Mouse (Mus musculus) megakaryocyte, embryonic 14.5 days (primary cell): ENCODE results near the gene Gm26938. TPM values are rescaled to one million over a fixed set of nuclear protein-coding genes. Genes with fewer than 3 reads are reported as not detected.

Experiments used
- H3K27me3 ChIP-seq: replicated peaks from 2 replicates; pipeline ENCODE3; 2012; ENCODE audit warnings: inconsistent platforms
- H3K36me3 ChIP-seq: replicated peaks from 2 replicates; pipeline ENCODE3; 2012; ENCODE audit warnings: low read length, inconsistent platforms, mixed read lengths
- H3K4me1 ChIP-seq: 2 replicates; pipeline ENCODE4 v1.6.1; 2012; ENCODE audit warnings: inconsistent platforms
- H3K4me3 ChIP-seq: replicated peaks from 2 replicates; pipeline ENCODE3; 2012; ENCODE audit warnings: moderate library complexity, mild to moderate bottlenecking, inconsistent platforms
- H3K9me3 ChIP-seq: 2 replicates; pipeline ENCODE4 v1.6.1; 2012; ENCODE audit warnings: inconsistent platforms
- FLI1 ChIP-seq: IDR thresholded peaks from 2 replicates; pipeline ENCODE4 v1.6.1; 2012; ENCODE audit warnings: low read length, inconsistent platforms, mixed read lengths
- GATA1 ChIP-seq: IDR thresholded peaks from 3 replicates; pipeline ENCODE4 v1.6.1; 2012; ENCODE audit warnings: mixed read lengths, low read length, inconsistent platforms, borderline replicate concordance
- polyA plus RNA-seq: library from polyadenylated mRNA; stranded (reverse); fragments of >175 nt; gene quantifications from 2 replicates; pipeline ENCODE4 v1.2.3, GENCODE M21; 2012; ENCODE audit warnings: low replicate concordance; ENCODE audit not compliant: insufficient read depth

The Gm26938 gene
- polyA plus RNA-seq, 1 experiment = not detected

DNA sequence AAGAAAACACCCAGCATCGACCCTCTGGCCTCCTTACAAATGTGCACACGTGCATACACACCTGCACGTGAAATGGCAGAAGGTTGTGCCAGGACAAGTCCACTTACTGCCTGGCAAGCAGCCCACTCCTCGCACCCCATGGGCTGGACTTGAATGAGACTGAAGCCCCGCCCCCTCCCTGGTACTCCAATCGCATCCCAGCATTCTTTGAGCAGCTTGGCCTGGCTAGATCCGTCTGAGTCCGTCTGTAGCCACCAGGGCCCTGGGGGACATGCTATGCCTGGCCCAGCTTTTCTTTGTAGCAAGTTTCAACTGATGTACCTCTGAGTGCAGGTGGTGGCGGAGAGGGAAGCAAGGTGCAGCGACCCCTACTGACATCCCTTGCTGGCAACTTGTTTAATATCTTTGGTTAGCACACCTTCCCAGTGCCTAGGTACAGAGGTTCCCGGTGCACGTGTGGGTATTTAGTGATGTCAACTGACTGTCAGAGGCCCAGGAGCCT lies 22.6 kb downstream of the Gm26938 start:
- peaks cover 96% of the 10 kb centered on the region for H3K4me1 ChIP-seq
- no peaks in the 10 kb centered on the region for H3K9me3 ChIP-seq
- TF ChIP-seq GATA1 = no peak
- no peak for TF ChIP-seq FLI1
- H3K36me3 ChIP-seq = peaks cover 79% of the 10 kb centered on the region
- peak overlapping the region; percentile 83 for H3K4me3 ChIP-seq
- no peaks in the 10 kb centered on the region for H3K27me3 ChIP-seq

- TF ChIP-seq GATA1 (no peak), FLI1 (no peak)
- no peaks in the 10 kb centered on the region for H3K9me3 ChIP-seq
- no peaks in the 10 kb centered on the region for H3K27me3 ChIP-seq
- H3K4me3 ChIP-seq = no peak overlapping the region
- peaks cover 96% of the 10 kb centered on the region for H3K4me1 ChIP-seq
- peaks cover 80% of the 10 kb centered on the region for H3K36me3 ChIP-seq
Observed at GRCm38 (mm10) chr5:139803165-139803564, 23.0 kb downstream of the Gm26938 start.

DNA sequence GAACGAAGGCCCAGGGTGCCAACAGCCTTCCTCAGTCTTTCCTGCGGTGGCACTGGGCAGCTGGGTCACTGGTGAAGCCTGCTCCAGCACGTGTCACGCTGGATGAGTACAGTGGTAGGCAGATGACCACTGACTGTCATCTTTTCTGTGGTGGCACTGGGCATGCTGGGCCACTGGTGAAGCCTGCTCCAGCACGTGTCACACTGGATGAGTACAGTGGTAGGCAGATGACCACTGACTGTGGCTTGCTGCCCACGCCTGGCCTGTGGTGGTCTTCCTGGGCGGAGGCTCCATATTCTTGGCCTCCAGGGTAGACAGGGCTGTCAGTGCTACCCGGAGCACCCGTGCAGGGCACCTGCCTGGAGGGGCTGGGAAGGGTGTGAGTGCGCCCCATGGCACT lies 24.3 kb downstream of the Gm26938 start:
- Histone ChIP-seq H3K4me1 (peaks cover 100% of the 10 kb centered on the region), H3K4me3 (peak overlapping the region; percentile 60), H3K36me3 (peaks cover 85% of the 10 kb centered on the region), H3K9me3 (no peaks in the 10 kb centered on the region), H3K27me3 (no peaks in the 10 kb centered on the region)
- no peak for TF ChIP-seq GATA1

GRCm38 (mm10) chr5:139801231-139801630 lies 25.0 kb downstream of the Gm26938 start:
- peaks cover 100% of the 10 kb centered on the region for H3K4me1 ChIP-seq
- H3K9me3 ChIP-seq = no peaks in the 10 kb centered on the region
- H3K36me3 ChIP-seq = peaks cover 85% of the 10 kb centered on the region
- H3K4me3 ChIP-seq = peak overlapping the region; percentile 50
- no peaks in the 10 kb centered on the region for H3K27me3 ChIP-seq
- TF ChIP-seq FLI1 (no peak), GATA1 (no peak)

DNA sequence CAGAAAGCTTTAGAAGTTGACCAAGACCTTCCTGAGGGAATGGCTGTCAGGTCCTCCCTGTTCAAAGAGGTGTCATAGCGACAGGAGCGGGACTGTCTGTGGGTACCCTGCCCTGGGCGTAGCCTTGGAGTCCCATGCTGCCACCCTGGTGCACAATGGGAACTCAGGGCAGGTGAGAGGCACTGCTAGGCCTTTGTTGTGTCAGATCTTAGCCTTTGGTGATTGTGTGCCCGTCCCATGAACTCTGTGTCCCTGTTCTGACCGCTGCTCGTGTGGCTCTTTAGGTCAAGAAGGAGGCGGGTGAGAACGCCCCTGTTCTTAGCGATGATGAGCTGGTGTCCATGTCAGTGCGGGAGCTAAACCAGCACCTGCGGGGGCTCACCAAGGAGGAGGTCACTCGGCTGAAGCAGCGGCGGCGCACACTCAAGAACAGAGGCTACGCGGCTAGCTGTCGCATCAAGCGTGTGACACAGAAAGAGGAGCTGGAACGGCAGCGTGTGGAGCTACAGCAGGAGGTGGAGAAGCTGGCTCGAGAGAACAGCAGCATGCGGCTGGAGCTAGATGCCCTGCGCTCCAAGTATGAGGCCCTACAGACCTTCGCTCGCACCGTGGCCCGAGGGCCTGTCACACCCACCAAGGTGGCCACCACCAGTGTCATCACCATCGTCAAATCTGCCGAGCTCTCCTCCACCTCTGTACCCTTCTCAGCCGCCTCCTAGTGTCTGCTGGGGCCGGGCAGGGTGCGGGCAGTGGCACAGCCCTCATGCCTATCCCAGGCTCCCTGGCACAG lies 26.2 kb downstream of the Gm26938 start:
- no peak for TF ChIP-seq GATA1
- TF ChIP-seq FLI1 = no peak
- Histone ChIP-seq H3K4me1 (peaks cover 100% of the 10 kb centered on the region), H3K36me3 (peaks cover 85% of the 10 kb centered on the region)

GRCm38 (mm10) chr5:139799041-139799440 lies 27.2 kb downstream of the Gm26938 start:
- Histone ChIP-seq H3K36me3 (peaks cover 91% of the 10 kb centered on the region), H3K27me3 (no peaks in the 10 kb centered on the region), H3K4me1 (peaks cover 100% of the 10 kb centered on the region), H3K4me3 (no peak overlapping the region), H3K9me3 (no peaks in the 10 kb centered on the region)
- TF ChIP-seq FLI1 = no peak
- no peak for TF ChIP-seq GATA1

More for the DNA sequence above, 26.2 kb downstream of the Gm26938 start:
- Histone ChIP-seq H3K4me3 (peak overlapping the region; percentile 44), H3K27me3 (no peaks in the 10 kb centered on the region), H3K9me3 (no peaks in the 10 kb centered on the region)

GRCm38 (mm10) chr5:139798168-139798900 lies 27.9 kb downstream of the Gm26938 start:
- no peak for TF ChIP-seq FLI1
- TF ChIP-seq GATA1 = no peak
- peak overlapping the region; percentile 26 for H3K4me3 ChIP-seq
- no peaks in the 10 kb centered on the region for H3K27me3 ChIP-seq
- H3K9me3 ChIP-seq = no peaks in the 10 kb centered on the region
- peaks cover 99% of the 10 kb centered on the region for H3K4me1 ChIP-seq
- peaks cover 96% of the 10 kb centered on the region for H3K36me3 ChIP-seq

DNA sequence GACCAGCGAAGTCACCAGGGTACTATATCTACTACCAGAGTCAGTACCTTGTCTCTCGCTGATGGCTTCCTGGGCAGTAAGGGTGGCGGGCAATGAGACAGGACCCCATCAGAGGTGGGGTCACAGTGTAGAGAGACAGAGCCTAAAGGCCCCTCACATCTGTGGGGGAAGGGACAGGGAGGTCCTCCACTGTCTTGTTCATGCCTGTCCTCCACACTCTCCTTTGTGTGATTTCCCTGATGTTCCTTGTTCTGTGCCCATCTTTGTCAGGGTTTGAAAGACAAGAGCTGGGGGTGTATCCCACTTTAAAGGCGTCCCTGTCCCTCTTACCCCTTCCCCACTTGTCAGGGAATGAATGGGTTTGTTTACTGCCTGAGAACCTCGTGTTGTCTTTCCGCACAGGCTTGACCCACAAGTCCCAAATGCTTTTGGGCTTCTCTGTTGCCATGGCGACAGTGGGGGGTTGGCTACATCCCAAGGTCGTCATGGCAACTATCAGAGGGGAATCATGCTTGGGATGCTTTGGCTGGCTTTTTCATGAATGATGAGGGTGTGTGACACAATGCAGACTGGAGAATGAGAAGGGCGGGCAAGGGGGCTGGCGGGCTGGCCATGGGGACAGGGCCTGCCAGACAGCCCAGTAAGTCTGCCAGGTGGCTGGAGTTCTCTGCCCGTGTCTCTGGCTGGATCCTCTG lies 28.6 kb downstream of the Gm26938 start:
- no peaks in the 10 kb centered on the region for H3K9me3 ChIP-seq
- no peak for TF ChIP-seq FLI1
- peaks cover 95% of the 10 kb centered on the region for H3K36me3 ChIP-seq
- H3K27me3 ChIP-seq = no peaks in the 10 kb centered on the region
- H3K4me1 ChIP-seq = peaks cover 98% of the 10 kb centered on the region
- H3K4me3 ChIP-seq = peak overlapping the region; percentile 89

GRCm38 (mm10) chr5:139796900-139797299 lies 29.3 kb downstream of the Gm26938 start:
- peak overlapping the region; percentile 89 for H3K4me3 ChIP-seq
- peaks cover 96% of the 10 kb centered on the region for H3K4me1 ChIP-seq
- peaks cover 93% of the 10 kb centered on the region for H3K36me3 ChIP-seq
- TF ChIP-seq FLI1 (no peak), GATA1 (no peak)
- no peaks in the 10 kb centered on the region for H3K27me3 ChIP-seq
- no peaks in the 10 kb centered on the region for H3K9me3 ChIP-seq
